In the genomic region with DNA sequence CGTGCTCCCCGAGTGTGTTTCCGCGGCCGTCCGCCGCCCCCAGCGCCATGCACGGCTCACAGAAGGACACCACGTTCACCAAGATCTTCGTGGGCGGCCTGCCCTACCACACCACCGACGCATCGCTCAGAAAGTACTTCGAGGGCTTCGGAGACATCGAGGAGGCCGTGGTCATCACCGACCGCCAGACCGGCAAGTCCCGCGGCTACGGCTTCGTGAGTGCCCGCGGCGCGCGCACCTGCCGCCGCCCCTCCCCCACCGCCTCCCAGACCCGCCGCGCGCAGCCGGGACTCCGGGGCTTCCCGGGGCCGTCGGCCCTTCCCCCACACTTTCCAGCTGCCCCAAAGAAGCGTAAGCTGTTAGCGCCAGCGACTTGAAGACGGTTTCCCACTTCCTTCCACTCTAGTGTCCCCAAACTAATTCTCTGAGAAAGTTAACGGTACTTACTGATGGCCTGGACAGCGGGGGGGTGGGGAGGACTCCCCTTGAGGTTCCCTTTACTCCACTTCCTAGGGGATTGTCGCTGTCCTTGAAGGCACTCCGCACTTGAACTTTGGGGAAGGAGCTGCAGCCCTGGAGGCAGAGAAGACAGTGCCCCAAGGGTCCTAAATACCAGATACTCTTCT, we compare ENCODE assay signal across 8 mouse cellular contexts. TPM values are rescaled to one million over a fixed set of nuclear protein-coding genes. Genes with fewer than 3 reads are reported as not detected.
A peak's percentile ranks its signal among the peaks of the same experiment; 100 is the strongest.
DNase-seq lines count a peak whose midpoint lies in the region; ATAC-seq and TF ChIP-seq lines count a peak whose summit lies in the region.

No protein-coding gene starts in this region.

- peak overlapping the region; percentile 62 for H3K9ac ChIP-seq in intestine, postnatal 0 days (ENCODE audit: low read depth, low read length)

- TF ChIP-seq POLR2A in testis, adult 2 months (IDR thresholded peaks at IDR 0.05; ENCODE audit: control insufficient read depth, low read depth, low read length), result no peak

- intact Hi-C loops in left cerebral cortex, adult 2 months (cut with DNase I), result loop anchor here (5.0 kb wide), 1 partner anchor 150 kb away; no protein-coding TSS in a partner anchor
- intact Hi-C loops in left cerebral cortex, postnatal 36 days (cut with DNase I), result loop anchor here (10.0 kb wide), 1 partner anchor 63 kb away; no protein-coding TSS in a partner anchor

- H3K4me2 ChIP-seq in intestine, postnatal 0 days (replicated peaks; ENCODE audit: low read depth), result peak overlapping the region; percentile 96

- no peak for ATAC-seq in intestine, postnatal 0 days

- WGBS in intestine, postnatal 0 days, result under 1% methylated on average over 50 of the region's 51 CpGs

- H3K4me1 ChIP-seq in intestine, postnatal 0 days (replicated peaks; ENCODE audit: control insufficient read depth, insufficient read depth, low read length), result peaks cover 13% of the 10 kb centered on the region
- peaks cover 38% of the 10 kb centered on the region for H3K4me1 ChIP-seq in testis, adult 2 months (ENCODE audit: control insufficient read depth, insufficient read depth, low read length)

- no peak for TF ChIP-seq CTCF in left cerebral cortex, adult 2 months (IDR thresholded peaks at IDR 0.05)
- TF ChIP-seq CTCF in intestine, postnatal 0 days (IDR thresholded peaks at IDR 0.05; ENCODE audit: low read depth), result no peak
- no peak for TF ChIP-seq CTCF in testis, adult 2 months (IDR thresholded peaks at IDR 0.05; ENCODE audit: control insufficient read depth, insufficient read depth, insufficient replicate concordance, low read depth, low read length)

- H3K27ac ChIP-seq in left cerebral cortex, adult 2 months, result peak overlapping the region; percentile 45
- peak overlapping the region; percentile 46 for H3K27ac ChIP-seq in intestine, postnatal 0 days (ENCODE audit: low read depth, low read length)
- peak overlapping the region; percentile 51; the same call in 1 of the 2 replicates for H3K27ac ChIP-seq in testis, adult 2 months (ENCODE audit: control insufficient read depth, insufficient read depth, low read depth, low read length)

- DNase-seq in left cerebral cortex, adult 2 months (ENCODE audit: extremely low spot score in 1 of 2, low spot score in 2 of 2), result peak in 1 of 2 experiments; percentile 27
- no peak for DNase-seq in left cerebral cortex, postnatal 36 days (ENCODE audit: low spot score in 2 of 2)
- DNase-seq in adrenal gland, postnatal 14 days, result peak; percentile 60
- DNase-seq in forelimb bud, embryonic 11.5 days (ENCODE audit: low read depth, low spot score), result peak; percentile 49
- DNase-seq in mesoderm, embryonic 11.5 days (ENCODE audit: low read depth, low spot score), result peak; percentile 70
- no peak for DNase-seq in layer of hippocampus, postnatal 36 days

- H3K36me3 ChIP-seq in intestine, postnatal 0 days (ENCODE audit: control insufficient read depth, insufficient read depth), result peaks cover 5% of the 10 kb centered on the region; the same call in 1 of the 2 replicates
- H3K36me3 ChIP-seq in testis, adult 2 months (ENCODE audit: control insufficient read depth, insufficient read depth, low read length), result no peaks in the 10 kb centered on the region

- peak overlapping the region; percentile 78 for H3K4me3 ChIP-seq in left cerebral cortex, adult 2 months
- H3K4me3 ChIP-seq in intestine, postnatal 0 days (ENCODE audit: low read depth, low read length), result peak overlapping the region; percentile 78
- H3K4me3 ChIP-seq in testis, adult 2 months (ENCODE audit: control insufficient read depth, low read depth, low read length), result peak overlapping the region; percentile 81

- no peaks in the 10 kb centered on the region for H3K27me3 ChIP-seq in intestine, postnatal 0 days (replicated peaks; ENCODE audit: control insufficient read depth, insufficient read depth, low read length)
- no peaks in the 10 kb centered on the region for H3K27me3 ChIP-seq in testis, adult 2 months (ENCODE audit: control insufficient read depth, insufficient read depth, low read length)

- no peaks in the 10 kb centered on the region for H3K9me3 ChIP-seq in intestine, postnatal 0 days (ENCODE audit: control insufficient read depth)

RNA-seq across cellular contexts. Expression of a gene that starts 1.9 kb away (rescaled TPM):
- total RNA-seq in left cerebral cortex, adult 2 months (2021), result 1 to 10 TPM; 3.5 to 4.7 TPM
- 1 to 10 TPM; 3.0 to 3.6 TPM for total RNA-seq in left cerebral cortex, postnatal 36 days (2021)
- total RNA-seq in adrenal gland, postnatal 14 days (2021), result 31.6 and 36.2 TPM in 2 replicates
- 39.0 and 39.8 TPM in 2 replicates for polyA plus RNA-seq in intestine, postnatal 0 days (2015; fragmentation: Nextera tagmentation; extraction: Ambion mirVana)
- 33.7 and 37.7 TPM in 2 replicates for polyA plus RNA-seq in testis, adult 2 months (2012; rRNA removed)
- total RNA-seq in layer of hippocampus, postnatal 36 days (2021), result 1 to 10 TPM; 3.8 to 4.6 TPM

RNA-seq across cellular contexts. Expression of a gene that starts 22.3 kb away (rescaled TPM):
- 10 to 100 TPM; 55.8 to 61.1 TPM for total RNA-seq in left cerebral cortex, adult 2 months (2021)
- total RNA-seq in left cerebral cortex, postnatal 36 days (2021), result 10 to 100 TPM; 57.9 to 58.8 TPM
- total RNA-seq in adrenal gland, postnatal 14 days (2021), result 55.3 and 65.0 TPM in 2 replicates
- polyA plus RNA-seq in intestine, postnatal 0 days (2015; fragmentation: Nextera tagmentation; extraction: Ambion mirVana), result 62.8 and 63.5 TPM in 2 replicates
- 76.7 and 77.9 TPM in 2 replicates for polyA plus RNA-seq in testis, adult 2 months (2012; rRNA removed)
- 10 to 100 TPM; 72.9 to 77.0 TPM for total RNA-seq in layer of hippocampus, postnatal 36 days (2021)

RNA-seq across cellular contexts. Expression of a gene that starts 44.7 kb away (rescaled TPM):
- total RNA-seq in left cerebral cortex, adult 2 months (2021), result under 1 TPM; 0.30 to 0.86 TPM
- under 1 TPM; 0.17 to 0.70 TPM for total RNA-seq in left cerebral cortex, postnatal 36 days (2021)
- not detected in 2 replicates for total RNA-seq in adrenal gland, postnatal 14 days (2021)
- 0.04 TPM in 1 of 2 replicates, not detected in the other for polyA plus RNA-seq in intestine, postnatal 0 days (2015; fragmentation: Nextera tagmentation; extraction: Ambion mirVana)
- polyA plus RNA-seq in testis, adult 2 months (2012; rRNA removed), result 64.1 and 88.7 TPM in 2 replicates
- not detected for total RNA-seq in layer of hippocampus, postnatal 36 days (2021)

Comparison
In these comparisons a context has a peak if more than half of its experiments do, and no peak if none do; other contexts are left out.
1. DNase-seq: peak in adrenal gland, postnatal 14 days (single experiment), forelimb bud, embryonic 11.5 days (single experiment) and mesoderm, embryonic 11.5 days (single experiment); none in left cerebral cortex, postnatal 36 days (0 of 2) and layer of hippocampus, postnatal 36 days (0 of 2).
2. Peak in every context shown above with its lines, with median percentiles within 50 percentile points of each other: H3K27ac ChIP-seq and H3K4me3 ChIP-seq.